Mouse (Mus musculus): ENCODE results near the gene 5730480H06Rik.

5730480H06Rik gene

GRCm38 (mm10) chr5:48327652-48328051 is at the start of gene 5730480H06Rik:
Gene 5730480H06Rik, plus strand, starts transcription at chr5:48327952.
- DNase-seq: no peak

- DNase-seq: no peak
Observed at GRCm38 (mm10) chr5:48301186-48301585, 26.6 kb upstream of the 5730480H06Rik start.

GRCm38 (mm10) chr5:48315057-48315602 is 12.6 kb upstream of the 5730480H06Rik start:
- no peak for DNase-seq

GRCm38 (mm10) chr5:48320597-48320996 is 7.2 kb upstream of the 5730480H06Rik start:
- DNase-seq: no peak

- DNase-seq: no peak
Observed at GRCm38 (mm10) chr5:48326221-48326620, 1.5 kb upstream of the 5730480H06Rik start.

GRCm38 (mm10) chr5:48329751-48330150 is 2.0 kb downstream of the 5730480H06Rik start:
- DNase-seq: no peak

GRCm38 (mm10) chr5:48330817-48331216 is 3.1 kb downstream of the 5730480H06Rik start:
- DNase-seq: no peak

GRCm38 (mm10) chr5:48331441-48331840 is 3.7 kb downstream of the 5730480H06Rik start:
- no peak for DNase-seq

GRCm38 (mm10) chr5:48333407-48333806 is 5.7 kb downstream of the 5730480H06Rik start:
- DNase-seq: no peak

- DNase-seq: no peak
Observed at GRCm38 (mm10) chr5:48333884-48334513, 6.2 kb downstream of the 5730480H06Rik start.

- no peak for DNase-seq
Observed at GRCm38 (mm10) chr5:48340808-48341433, 13.2 kb downstream of the 5730480H06Rik start.

GRCm38 (mm10) chr5:48345095-48345982 is 17.6 kb downstream of the 5730480H06Rik start:
- DNase-seq: no peak

GRCm38 (mm10) chr5:48345983-48346648 is 18.4 kb downstream of the 5730480H06Rik start:
- no peak for DNase-seq

GRCm38 (mm10) chr5:48349309-48349708 is 21.6 kb downstream of the 5730480H06Rik start:
- no peak for DNase-seq

- DNase-seq: peak; percentile 89
Observed at GRCm38 (mm10) chr5:48371890-48372766, 44.4 kb downstream of the 5730480H06Rik start.

GRCm38 (mm10) chr5:48402497-48402896 is 74.7 kb downstream of the 5730480H06Rik start:
- no peak for DNase-seq

GRCm38 (mm10) chr5:48408276-48408675 is 80.5 kb downstream of the 5730480H06Rik start:
- DNase-seq: no peak

GRCm38 (mm10) chr5:48410348-48410747 is 82.6 kb downstream of the 5730480H06Rik start:
- DNase-seq: no peak

- DNase-seq: no peak
Observed at GRCm38 (mm10) chr5:48411462-48411861, 83.7 kb downstream of the 5730480H06Rik start.

GRCm38 (mm10) chr5:48412261-48412660 is 84.5 kb downstream of the 5730480H06Rik start:
- no peak for DNase-seq

- DNase-seq: no peak
Observed at GRCm38 (mm10) chr5:48419741-48420140, 92.0 kb downstream of the 5730480H06Rik start.

- no peak for DNase-seq
Observed at GRCm38 (mm10) chr5:48421957-48422356, 94.2 kb downstream of the 5730480H06Rik start.

Measured in cerebellum, adult 11 months (tissue).